Mouse (Mus musculus) intestine, embryonic 16.5 days (tissue): Measurements from ENCODE around the gene Vmn1r51. TPM values are rescaled to one million over a fixed set of nuclear protein-coding genes. Genes with fewer than 3 reads are reported as not detected.
A peak's percentile ranks its signal among the peaks of the same experiment; 100 is the strongest.
"Not testable (repeated sequence)": the region's sequence is repeated elsewhere in the genome, so short reads cannot be mapped to it uniquely, and the experiment has no call there.

ENCODE experiments used
- ATAC-seq: fragments of 200-750 bp; cut with Nextera tagmentation; 2 replicates; pipeline ENCODE4 v1.8.0; 2017; ENCODE audit warnings: moderate TSS enrichment, moderate library complexity
- H3K27ac ChIP-seq: fragments of 300-500 bp; sonication (generic); 2 replicates; pipeline ENCODE4 v1.5.1; 2014; ENCODE audit warnings: mild to moderate bottlenecking, low read length
- H3K27me3 ChIP-seq: fragments of 300-500 bp; sonication (generic); replicated peaks from 2 replicates; pipeline ENCODE4 v1.6.1; 2014; ENCODE audit warnings: low read length, control low read depth, mixed read lengths; ENCODE audit not compliant: control insufficient read depth, insufficient read depth
- H3K36me3 ChIP-seq: fragments of 300-500 bp; sonication (generic); 2 replicates; pipeline ENCODE4 v1.6.1; 2014; ENCODE audit warnings: low read length, control low read depth; ENCODE audit not compliant: control insufficient read depth, insufficient read depth
- H3K4me1 ChIP-seq: fragments of 300-500 bp; sonication (generic); 2 replicates; pipeline ENCODE4 v1.6.1; 2014; ENCODE audit warnings: low read length, control low read depth, mixed read lengths; ENCODE audit not compliant: control insufficient read depth, insufficient read depth
- H3K4me2 ChIP-seq: fragments of 300-500 bp; sonication (generic); 2 replicates; pipeline ENCODE4 v1.6.1; 2014; ENCODE audit warnings: low read depth, low read length, control low read depth
- H3K4me3 ChIP-seq: fragments of 300-500 bp; sonication (generic); 2 replicates; pipeline ENCODE4 v1.5.1; 2014; ENCODE audit warnings: mild to moderate bottlenecking, low read length
- H3K9ac ChIP-seq: fragments of 300-500 bp; sonication (generic); 2 replicates; pipeline ENCODE4 v1.6.1; 2014; ENCODE audit warnings: low read depth, low read length
- H3K9me3 ChIP-seq: fragments of 300-500 bp; sonication (generic); 2 replicates; pipeline ENCODE4 v1.6.1; 2016; ENCODE audit warnings: low read length, control low read depth; ENCODE audit not compliant: control insufficient read depth
- WGBS: fragments of 180-500 bp; shearing (Covaris S2); extraction: QIAGEN DNeasy Blood & Tissue Kit; methylation state at CpG from one replicate; pipeline ENCODE4 v1.1.7; 2014; 5-methylcytosine and 5-hydroxymethylcytosine counted together
- polyA plus RNA-seq: library from polyadenylated mRNA; unstranded; fragments of >200 nt; fragmentation: Nextera tagmentation; extraction: Ambion mirVana; gene quantifications from 2 replicates; pipeline ENCODE4 v1.2.1, GENCODE M21; 2015

The Vmn1r51 gene
- polyA plus RNA-seq, result not detected in 2 replicates

- H3K4me1 ChIP-seq, H3K27me3 ChIP-seq, ATAC-seq, H3K9ac ChIP-seq, H3K9me3 ChIP-seq, H3K27ac ChIP-seq, H3K4me3 ChIP-seq, H3K36me3 ChIP-seq, H3K4me2 ChIP-seq: not testable (repeated sequence)
- 93% methylated on average over 1 of the region's 1 CpGs for WGBS
These were observed at the start of gene Vmn1r51 for GRCm38 (mm10) chr6:90122296-90122695. Gene Vmn1r51, plus strand, starts transcription at chr6:90122596.

GRCm38 (mm10) chr6:90078406-90078805 is 44.0 kb upstream of the Vmn1r51 start, which contains the start of gene Vmn1r49:
Gene Vmn1r49, minus strand, starts transcription at chr6:90078506.
- Histone ChIP-seq H3K27ac (no peak within 1 kb of the TSS), H3K9ac (no peak within 1 kb of the TSS), H3K36me3 (no peaks in the 10 kb centered on the region), H3K9me3 (no peaks in the 10 kb centered on the region), H3K4me1 (no peaks in the 10 kb centered on the region), H3K4me3 (no peak within 1 kb of the TSS), H3K4me2 (no peak within 1 kb of the TSS), H3K27me3 (no peaks in the 10 kb centered on the region)
- WGBS, result 81% methylated on average over 4 of the region's 4 CpGs
- no peak for ATAC-seq

- H3K9me3 ChIP-seq, result no peaks in the 10 kb centered on the region
- H3K36me3 ChIP-seq, result no peaks in the 10 kb centered on the region
- H3K27me3 ChIP-seq, result no peaks in the 10 kb centered on the region
- H3K27ac ChIP-seq, result no peak overlapping the region
- WGBS, result 92% methylated on average over 2 of the region's 2 CpGs
- H3K4me3 ChIP-seq, result no peak overlapping the region
- no peak overlapping the region for H3K9ac ChIP-seq
- no peaks in the 10 kb centered on the region for H3K4me1 ChIP-seq
- ATAC-seq, result no peak
- no peak overlapping the region for H3K4me2 ChIP-seq
These were observed 21.8 kb upstream of the Vmn1r51 start for GRCm38 (mm10) chr6:90100566-90100965.

GRCm38 (mm10) chr6:90101130-90101529 is 21.3 kb upstream of the Vmn1r51 start, which contains the start of gene Vmn1r50:
Gene Vmn1r50, plus strand, starts transcription at chr6:90101430.
- H3K27ac ChIP-seq, result no peak within 1 kb of the TSS
- no peaks in the 10 kb centered on the region for H3K36me3 ChIP-seq
- H3K4me1 ChIP-seq, result no peaks in the 10 kb centered on the region
- 55% methylated on average over 2 of the region's 2 CpGs for WGBS
- no peaks in the 10 kb centered on the region for H3K27me3 ChIP-seq
- no peak within 1 kb of the TSS for H3K9ac ChIP-seq
- no peak within 1 kb of the TSS for H3K4me3 ChIP-seq
- no peak within 1 kb of the TSS for H3K4me2 ChIP-seq
- no peak for ATAC-seq
- H3K9me3 ChIP-seq, result no peaks in the 10 kb centered on the region

- 71% methylated on average over 3 of the region's 3 CpGs for WGBS
- Histone ChIP-seq H3K27me3 (no peaks in the 10 kb centered on the region), H3K27ac (no peak overlapping the region), H3K4me3 (no peak overlapping the region), H3K9ac (no peak overlapping the region), H3K4me1 (no peaks in the 10 kb centered on the region), H3K9me3 (no peaks in the 10 kb centered on the region), H3K36me3 (no peaks in the 10 kb centered on the region), H3K4me2 (no peak overlapping the region)
- peak; percentile 55; the same call in 1 of the 2 replicates for ATAC-seq
These were observed 37.7 kb downstream of the Vmn1r51 start for GRCm38 (mm10) chr6:90160139-90160538.

GRCm38 (mm10) chr6:90174508-90174907 is 52.1 kb downstream of the Vmn1r51 start, which contains the start of gene Vmn1r52:
Gene Vmn1r52, plus strand, starts transcription at chr6:90174808.
- 66% methylated on average over 2 of the region's 2 CpGs for WGBS
- no peaks in the 10 kb centered on the region for H3K27me3 ChIP-seq
- H3K4me1 ChIP-seq, result no peaks in the 10 kb centered on the region
- H3K4me2 ChIP-seq, result no peak within 1 kb of the TSS
- H3K27ac ChIP-seq, result no peak within 1 kb of the TSS
- no peak within 1 kb of the TSS for H3K4me3 ChIP-seq
- no peaks in the 10 kb centered on the region for H3K36me3 ChIP-seq
- ATAC-seq, result no peak
- H3K9me3 ChIP-seq, result no peaks in the 10 kb centered on the region; the same call in 1 of the 2 replicates
- no peak within 1 kb of the TSS for H3K9ac ChIP-seq

Other genes starting within 250 kb of the Vmn1r51 start
- gene Vmn1r42, start 246.2 kb upstream of the Vmn1r51 start, polyA plus RNA-seq, result not detected in 2 replicates
- gene Vmn1r43, start 246.2 kb upstream of the Vmn1r51 start, polyA plus RNA-seq, result not detected in 2 replicates
- gene Vmn1r44, start 238.9 kb upstream of the Vmn1r51 start, polyA plus RNA-seq, result not detected in 2 replicates
- gene Vmn1r45, start 182.0 kb upstream of the Vmn1r51 start, polyA plus RNA-seq, result not detected in 2 replicates
- gene Vmn1r46, start 153.3 kb upstream of the Vmn1r51 start, polyA plus RNA-seq, result not detected in 2 replicates
- gene Vmn1r47, start 106.4 kb upstream of the Vmn1r51 start, polyA plus RNA-seq, result not detected in 2 replicates
- gene Vmn1r48, start 85.8 kb upstream of the Vmn1r51 start, polyA plus RNA-seq, result not detected in 2 replicates
- gene Vmn1r49, start 44.1 kb upstream of the Vmn1r51 start, polyA plus RNA-seq, result not detected in 2 replicates
- gene Vmn1r50, start 21.2 kb upstream of the Vmn1r51 start, polyA plus RNA-seq, result not detected in 2 replicates
- not detected in 2 replicates for gene Vmn1r52, start 52.2 kb downstream of the Vmn1r51 start, polyA plus RNA-seq
- gene V1ra8, start 80.2 kb downstream of the Vmn1r51 start, polyA plus RNA-seq, result not detected in 2 replicates
- gene Vmn1r53, start 101.8 kb downstream of the Vmn1r51 start, polyA plus RNA-seq, result 0.12 TPM in 2 replicates
- not detected in 2 replicates for gene Vmn1r54, start 123.7 kb downstream of the Vmn1r51 start, polyA plus RNA-seq
- not detected in 2 replicates for gene BC048671, start 178.6 kb downstream of the Vmn1r51 start, polyA plus RNA-seq
- gene Chst13, start 202.6 kb downstream of the Vmn1r51 start, polyA plus RNA-seq, result 0.34 and 1.1 TPM in 2 replicates
- gene Uroc1, start 210.7 kb downstream of the Vmn1r51 start, polyA plus RNA-seq, result 0.12 and 0.65 TPM in 2 replicates
- 4.4 and 4.9 TPM in 2 replicates for gene Zxdc, start 246.9 kb downstream of the Vmn1r51 start, polyA plus RNA-seq